Mouse (Mus musculus) thymus, postnatal 14 days (tissue): ENCODE measurements around the gene Chmp1a.
"Not testable (repeated sequence)": the region's sequence is repeated elsewhere in the genome, so short reads cannot be mapped to it uniquely, and the experiment has no call there.

Experiments
- DNase-seq: peaks from one replicate; pipeline ENCODE4 v3.0.0; 2021

Chmp1a gene

GRCm38 (mm10) chr8:123212321-123213117 lies at the start of gene Chmp1a, which contains the start of gene Spata33:
Gene Chmp1a, minus strand, starts transcription at chr8:123212763.
Gene Spata33, plus strand, starts transcription at chr8:123212832.
- peak; percentile 91 for DNase-seq

GRCm38 (mm10) chr8:123257593-123257992 lies 45.0 kb upstream of the Chmp1a start:
- DNase-seq = not testable (repeated sequence)

- DNase-seq = no peak
Observed at GRCm38 (mm10) chr8:123257114-123257513, 44.6 kb upstream of the Chmp1a start.

GRCm38 (mm10) chr8:123255170-123255569 lies 42.6 kb upstream of the Chmp1a start:
- no peak for DNase-seq

- peak; percentile 90 for DNase-seq
Observed at GRCm38 (mm10) chr8:123254099-123254885, 41.7 kb upstream of the Chmp1a start, which contains the start of the genes Zfp276 and Vps9d1. Gene Zfp276, plus strand, starts transcription at chr8:123254195. Gene Vps9d1, minus strand, starts transcription at chr8:123254348.

- no peak for DNase-seq
Observed at GRCm38 (mm10) chr8:123253451-123254098, 41.0 kb upstream of the Chmp1a start.

- DNase-seq = no peak
Observed at GRCm38 (mm10) chr8:123252925-123253324, 40.4 kb upstream of the Chmp1a start.

GRCm38 (mm10) chr8:123250940-123251339 lies 38.4 kb upstream of the Chmp1a start:
- no peak for DNase-seq

GRCm38 (mm10) chr8:123248596-123248995 lies 36.0 kb upstream of the Chmp1a start:
- no peak for DNase-seq

GRCm38 (mm10) chr8:123247748-123248147 lies 35.2 kb upstream of the Chmp1a start:
- DNase-seq = no peak

- DNase-seq = no peak
Observed at GRCm38 (mm10) chr8:123245543-123245942, 33.0 kb upstream of the Chmp1a start.

- no peak for DNase-seq
Observed at GRCm38 (mm10) chr8:123244382-123244781, 31.8 kb upstream of the Chmp1a start.

GRCm38 (mm10) chr8:123243053-123243452 lies 30.5 kb upstream of the Chmp1a start:
- DNase-seq = no peak

- no peak for DNase-seq
Observed at GRCm38 (mm10) chr8:123242107-123242923, 29.8 kb upstream of the Chmp1a start.

- no peak for DNase-seq
Observed at GRCm38 (mm10) chr8:123239398-123239797, 26.8 kb upstream of the Chmp1a start.

GRCm38 (mm10) chr8:123235520-123236497 lies 23.2 kb upstream of the Chmp1a start, which contains the start of gene Spata2l:
Gene Spata2l, minus strand, starts transcription at chr8:123236233.
- DNase-seq = peak; percentile 98

GRCm38 (mm10) chr8:123234918-123235519 lies 22.5 kb upstream of the Chmp1a start:
- DNase-seq = peak; percentile 29

GRCm38 (mm10) chr8:123233760-123234159 lies 21.2 kb upstream of the Chmp1a start:
- no peak for DNase-seq

GRCm38 (mm10) chr8:123233300-123233699 lies 20.7 kb upstream of the Chmp1a start:
- no peak for DNase-seq

GRCm38 (mm10) chr8:123232553-123232952 lies 20.0 kb upstream of the Chmp1a start:
- no peak for DNase-seq
